Mouse (Mus musculus): ENCODE measurements around the gene AC134908.4. TPM values are rescaled to one million over a fixed set of nuclear protein-coding genes. Genes with fewer than 3 reads are reported as not detected.

Gene AC134908.4
- polyA plus RNA-seq (2014; fragmentation: Nextera tagmentation; extraction: Ambion mirVana), result 0.57 and 0.88 TPM in 2 replicates

GRCm38 (mm10) chr17:25795609-25796092 lies at the start of gene AC134908.4:
AC134908.4 (minus strand) TSS chr17:25795659.
- peaks cover 41% of the 10 kb centered on the region for H3K4me1 ChIP-seq (ENCODE audit: control insufficient read depth, insufficient read depth, low read length)
- DNase-seq (ENCODE audit: low spot score), result no peak

GRCm38 (mm10) chr17:25844396-25844901 lies 49.0 kb upstream of the AC134908.4 start, which contains the start of gene Rhot2:
Rhot2 (minus strand) TSS chr17:25844851.
- peaks cover 6% of the 10 kb centered on the region for H3K4me1 ChIP-seq (ENCODE audit: control insufficient read depth, insufficient read depth, low read length)
- H3K27me3 ChIP-seq (replicated peaks; ENCODE audit: control insufficient read depth, insufficient read depth, low read length), result no peaks in the 10 kb centered on the region
- H3K4me2 ChIP-seq (ENCODE audit: low read length), result peak within 1 kb of the TSS; percentile 81
- H3K36me3 ChIP-seq (ENCODE audit: control insufficient read depth, insufficient read depth, low read length), result peaks cover 59% of the 10 kb centered on the region
- H3K27ac ChIP-seq (ENCODE audit: low read depth, low read length), result peak within 1 kb of the TSS; percentile 72; the same call in 1 of the 2 replicates
- DNase-seq (ENCODE audit: low spot score), result peak; percentile 96
- H3K9me3 ChIP-seq (replicated peaks; ENCODE audit: control insufficient read depth, low read length), result no peaks in the 10 kb centered on the region
- H3K9ac ChIP-seq (ENCODE audit: low read length), result peak within 1 kb of the TSS; percentile 86
- 1% methylated on average over 19 of the region's 21 CpGs for WGBS
- ATAC-seq, result peak; percentile 98
- H3K4me3 ChIP-seq (ENCODE audit: low read depth, low read length), result peak within 1 kb of the TSS; percentile 86

More at GRCm38 (mm10) chr17:25795609-25796092, at the start of gene AC134908.4:
- Histone ChIP-seq H3K4me2 (ENCODE audit: low read length) (peak within 1 kb of the TSS; percentile 73), H3K9ac (ENCODE audit: low read length) (peak within 1 kb of the TSS; percentile 63), H3K27me3 (replicated peaks; ENCODE audit: control insufficient read depth, insufficient read depth, low read length) (no peaks in the 10 kb centered on the region), H3K27ac (ENCODE audit: low read depth, low read length) (peak within 1 kb of the TSS; percentile 60), H3K4me3 (ENCODE audit: low read depth, low read length) (peak within 1 kb of the TSS; percentile 60), H3K36me3 (ENCODE audit: control insufficient read depth, insufficient read depth, low read length) (no peaks in the 10 kb centered on the region), H3K9me3 (replicated peaks; ENCODE audit: control insufficient read depth, low read length) (no peaks in the 10 kb centered on the region)
- WGBS, result 4% methylated on average over 6 of the region's 6 CpGs
- no peak for ATAC-seq

DNA sequence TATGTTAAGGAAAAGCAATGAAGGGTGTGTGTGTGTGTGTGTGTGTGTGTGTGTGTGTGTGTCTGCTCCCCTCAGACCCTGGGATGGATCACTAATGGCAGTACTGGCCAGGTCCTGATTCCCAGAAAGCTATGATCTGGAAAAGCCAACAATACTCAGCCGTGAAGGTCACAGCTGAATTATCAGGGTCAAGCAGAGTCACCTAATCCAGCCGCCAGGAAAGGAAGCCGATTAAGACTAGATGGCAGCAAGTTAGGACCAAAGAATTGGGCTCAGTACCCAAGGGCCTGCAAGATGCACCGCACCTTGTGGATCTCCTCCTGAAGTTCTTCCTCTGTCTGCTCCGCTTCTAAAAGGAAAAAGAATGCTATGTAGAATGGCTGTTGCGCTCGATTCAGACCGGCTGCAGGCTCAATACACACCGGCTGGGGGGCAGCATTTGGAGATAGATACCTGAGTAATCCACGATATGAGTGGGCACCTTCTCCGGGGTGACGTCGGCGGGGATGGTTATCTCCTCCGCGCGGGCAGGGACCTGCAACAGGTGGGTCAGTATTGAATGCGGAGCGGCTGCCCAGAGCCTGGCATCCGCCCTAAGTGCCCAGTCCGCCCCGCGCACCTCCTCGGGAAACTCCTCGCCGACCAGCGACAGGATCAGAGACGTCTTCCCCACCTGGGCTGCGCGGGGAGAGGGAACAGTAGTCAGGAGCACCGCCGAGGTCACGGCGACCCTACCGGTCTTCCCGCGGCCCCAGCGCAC lies 48.4 kb upstream of the AC134908.4 start:
- Histone ChIP-seq H3K9me3 (replicated peaks; ENCODE audit: control insufficient read depth, low read length) (no peaks in the 10 kb centered on the region), H3K4me3 (ENCODE audit: low read depth, low read length) (peak overlapping the region; percentile 86), H3K9ac (ENCODE audit: low read length) (peak overlapping the region; percentile 86), H3K36me3 (ENCODE audit: control insufficient read depth, insufficient read depth, low read length) (peaks cover 61% of the 10 kb centered on the region), H3K4me1 (ENCODE audit: control insufficient read depth, insufficient read depth, low read length) (peaks cover 6% of the 10 kb centered on the region), H3K27me3 (replicated peaks; ENCODE audit: control insufficient read depth, insufficient read depth, low read length) (no peaks in the 10 kb centered on the region), H3K27ac (ENCODE audit: low read depth, low read length) (peak overlapping the region; percentile 72; the same call in 1 of the 2 replicates), H3K4me2 (ENCODE audit: low read length) (peak overlapping the region; percentile 81)
- DNase-seq (ENCODE audit: low spot score), result peak; percentile 24
- peak; percentile 37 for ATAC-seq
- WGBS, result 7% methylated on average over 28 of the region's 38 CpGs

- H3K4me2 ChIP-seq (ENCODE audit: low read length), result peak overlapping the region; percentile 81
- DNase-seq (ENCODE audit: low spot score) (no peak), ATAC-seq (no peak)
- 95% methylated on average over 4 of the region's 4 CpGs for WGBS
- H3K9ac ChIP-seq (ENCODE audit: low read length), result peak overlapping the region; percentile 86; the same call in 1 of the 2 replicates
- peak overlapping the region; percentile 86 for H3K4me3 ChIP-seq (ENCODE audit: low read depth, low read length)
- H3K9me3 ChIP-seq (replicated peaks; ENCODE audit: control insufficient read depth, low read length), result no peaks in the 10 kb centered on the region
- H3K36me3 ChIP-seq (ENCODE audit: control insufficient read depth, insufficient read depth, low read length), result peaks cover 61% of the 10 kb centered on the region
- H3K27me3 ChIP-seq (replicated peaks; ENCODE audit: control insufficient read depth, insufficient read depth, low read length), result no peaks in the 10 kb centered on the region
- H3K4me1 ChIP-seq (ENCODE audit: control insufficient read depth, insufficient read depth, low read length), result peaks cover 7% of the 10 kb centered on the region
- H3K27ac ChIP-seq (ENCODE audit: low read depth, low read length), result no peak overlapping the region
Observed at GRCm38 (mm10) chr17:25843122-25843521, 47.7 kb upstream of the AC134908.4 start.

DNA sequence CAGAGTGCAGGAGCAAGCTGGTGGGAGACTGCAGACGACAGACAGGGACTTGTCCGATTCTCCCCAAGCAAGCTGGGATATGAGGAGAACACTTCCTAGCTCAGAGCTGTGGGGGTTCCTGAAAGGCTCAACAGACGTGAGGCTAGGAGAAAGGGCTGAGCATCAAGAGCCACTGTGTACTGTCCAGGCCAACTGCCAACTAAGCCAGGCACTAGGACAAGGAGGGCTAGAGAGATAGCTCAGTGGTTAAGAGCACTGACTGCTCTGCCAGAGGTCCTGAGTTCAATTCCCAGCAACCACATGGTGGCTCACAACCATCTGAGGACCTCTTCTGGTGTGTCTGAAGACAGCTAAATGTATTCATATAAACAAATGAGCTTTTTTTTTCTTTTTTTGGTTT lies 47.0 kb upstream of the AC134908.4 start:
- Histone ChIP-seq H3K9ac (ENCODE audit: low read length) (no peak overlapping the region), H3K36me3 (ENCODE audit: control insufficient read depth, insufficient read depth, low read length) (peaks cover 57% of the 10 kb centered on the region), H3K4me2 (ENCODE audit: low read length) (no peak overlapping the region), H3K27me3 (replicated peaks; ENCODE audit: control insufficient read depth, insufficient read depth, low read length) (no peaks in the 10 kb centered on the region), H3K9me3 (replicated peaks; ENCODE audit: control insufficient read depth, low read length) (no peaks in the 10 kb centered on the region), H3K27ac (ENCODE audit: low read depth, low read length) (no peak overlapping the region), H3K4me1 (ENCODE audit: control insufficient read depth, insufficient read depth, low read length) (peaks cover 13% of the 10 kb centered on the region), H3K4me3 (ENCODE audit: low read depth, low read length) (no peak overlapping the region)
- DNase-seq (ENCODE audit: low spot score) (no peak), ATAC-seq (no peak)
- 69% methylated on average over 3 of the region's 3 CpGs for WGBS

DNA sequence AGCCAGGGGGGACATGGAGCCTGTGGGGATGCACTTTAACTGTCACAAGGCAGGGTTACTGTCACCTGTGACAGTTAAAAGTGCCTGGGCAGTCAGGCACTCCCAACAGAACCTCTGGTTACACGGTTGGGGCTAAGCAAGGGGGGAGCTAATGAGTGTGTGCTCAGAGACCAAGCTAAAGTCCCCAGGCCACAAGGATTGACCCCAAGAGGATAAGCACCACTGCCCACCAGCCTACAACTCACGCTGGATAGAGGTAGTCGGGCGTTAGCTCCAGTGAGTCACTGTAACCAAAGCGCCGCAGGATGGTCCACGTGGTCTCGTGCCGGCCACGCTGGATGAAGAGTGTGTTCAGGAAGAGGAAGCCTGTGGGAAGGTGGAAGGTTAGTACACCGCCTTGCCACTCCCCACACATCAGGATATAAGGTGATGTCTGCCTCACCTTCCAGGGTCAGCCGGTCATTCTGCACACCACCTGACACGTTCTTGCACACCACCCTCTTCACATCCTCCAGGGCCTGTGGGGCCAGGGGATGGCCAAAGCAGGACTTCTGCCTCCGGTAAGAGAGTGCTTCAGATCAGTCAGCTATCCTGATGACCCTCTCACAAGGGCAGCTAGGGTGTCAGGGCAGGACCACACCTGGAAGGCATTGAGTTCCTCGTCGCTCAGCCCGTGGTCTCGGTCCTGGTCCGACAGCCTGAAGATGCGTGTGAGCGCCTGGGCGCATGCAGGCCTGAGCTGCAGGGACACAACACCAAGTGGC lies 45.8 kb upstream of the AC134908.4 start, which contains the start of gene Gm20683:
Gene Gm20683, minus strand, starts transcription at position 647 of the 764 bp plus-strand sequence.
- Histone ChIP-seq H3K4me1 (ENCODE audit: control insufficient read depth, insufficient read depth, low read length) (peaks cover 21% of the 10 kb centered on the region), H3K4me2 (ENCODE audit: low read length) (no peak within 1 kb of the TSS), H3K9me3 (replicated peaks; ENCODE audit: control insufficient read depth, low read length) (no peaks in the 10 kb centered on the region), H3K9ac (ENCODE audit: low read length) (no peak within 1 kb of the TSS), H3K4me3 (ENCODE audit: low read depth, low read length) (no peak within 1 kb of the TSS), H3K36me3 (ENCODE audit: control insufficient read depth, insufficient read depth, low read length) (peaks cover 49% of the 10 kb centered on the region), H3K27me3 (replicated peaks; ENCODE audit: control insufficient read depth, insufficient read depth, low read length) (no peaks in the 10 kb centered on the region), H3K27ac (ENCODE audit: low read depth, low read length) (no peak within 1 kb of the TSS)
- WGBS, result 94% methylated on average over 22 of the region's 22 CpGs
- no peak for ATAC-seq
- no peak for DNase-seq (ENCODE audit: low spot score)

DNA sequence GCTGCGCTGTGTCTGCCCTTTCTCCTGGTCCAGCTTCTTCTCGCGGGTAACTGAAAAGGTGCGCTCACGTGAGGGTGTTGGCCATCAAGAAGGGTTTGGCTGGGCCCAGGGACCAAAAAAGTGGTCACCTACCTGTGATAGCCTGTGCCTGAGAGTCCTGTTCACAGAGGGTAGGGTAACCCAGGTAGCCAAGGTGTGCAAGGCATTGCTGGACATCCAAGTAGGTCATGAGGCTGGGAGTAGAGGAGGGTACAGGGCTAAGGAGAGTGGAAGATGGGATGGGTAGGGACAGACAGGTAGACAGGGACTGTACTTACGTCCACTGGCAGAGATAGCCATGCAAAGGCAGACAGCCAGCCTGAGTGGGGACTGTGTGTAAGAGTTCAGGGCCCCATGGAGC lies 45.1 kb upstream of the AC134908.4 start:
- Histone ChIP-seq H3K4me3 (ENCODE audit: low read depth, low read length) (no peak overlapping the region), H3K4me1 (ENCODE audit: control insufficient read depth, insufficient read depth, low read length) (peaks cover 25% of the 10 kb centered on the region), H3K9me3 (replicated peaks; ENCODE audit: control insufficient read depth, low read length) (no peaks in the 10 kb centered on the region), H3K36me3 (ENCODE audit: control insufficient read depth, insufficient read depth, low read length) (peaks cover 51% of the 10 kb centered on the region), H3K27ac (ENCODE audit: low read depth, low read length) (no peak overlapping the region), H3K9ac (ENCODE audit: low read length) (no peak overlapping the region), H3K27me3 (replicated peaks; ENCODE audit: control insufficient read depth, insufficient read depth, low read length) (no peaks in the 10 kb centered on the region), H3K4me2 (ENCODE audit: low read length) (no peak overlapping the region)
- ATAC-seq (no peak), DNase-seq (ENCODE audit: low spot score) (no peak)
- WGBS, result 98% methylated on average over 6 of the region's 6 CpGs

GRCm38 (mm10) chr17:25839455-25840235 lies 44.2 kb upstream of the AC134908.4 start:
- peaks cover 59% of the 10 kb centered on the region for H3K36me3 ChIP-seq (ENCODE audit: control insufficient read depth, insufficient read depth, low read length)
- ATAC-seq, result no peak
- H3K9me3 ChIP-seq (replicated peaks; ENCODE audit: control insufficient read depth, low read length), result no peaks in the 10 kb centered on the region
- no peak overlapping the region for H3K4me2 ChIP-seq (ENCODE audit: low read length)
- peaks cover 32% of the 10 kb centered on the region for H3K4me1 ChIP-seq (ENCODE audit: control insufficient read depth, insufficient read depth, low read length)
- H3K27ac ChIP-seq (ENCODE audit: low read depth, low read length), result no peak overlapping the region
- no peak overlapping the region for H3K9ac ChIP-seq (ENCODE audit: low read length)
- H3K4me3 ChIP-seq (ENCODE audit: low read depth, low read length), result no peak overlapping the region
- no peaks in the 10 kb centered on the region for H3K27me3 ChIP-seq (replicated peaks; ENCODE audit: control insufficient read depth, insufficient read depth, low read length)
- DNase-seq (ENCODE audit: low spot score), result no peak
- WGBS, result 85% methylated on average over 14 of the region's 14 CpGs
